Mouse (Mus musculus): ENCODE measurements around the gene Sele.
"Not testable (repeated sequence)": the region's sequence is repeated elsewhere in the genome, so short reads cannot be mapped to it uniquely, and the experiment has no call there.

Sele gene

DNA sequence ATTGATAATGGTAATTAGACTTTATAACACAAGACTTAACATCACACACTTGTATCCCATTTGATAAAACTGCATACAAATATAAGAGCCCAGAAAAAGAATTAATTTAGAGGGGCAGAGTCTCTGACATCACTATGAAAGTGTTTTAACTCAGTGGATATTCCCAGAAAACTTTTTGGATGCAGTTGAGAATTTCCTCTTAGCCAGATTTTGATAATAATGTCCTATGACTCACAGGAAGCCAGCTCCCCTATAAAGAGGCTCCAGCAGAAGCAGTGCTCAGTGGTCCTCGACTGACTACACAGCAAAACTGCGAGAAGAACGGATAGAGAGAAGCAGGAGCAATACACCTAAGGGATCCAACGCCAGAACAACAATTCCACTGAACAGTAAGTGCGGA, at the start of gene Sele:
TSS of gene Sele (plus strand) at position 301 of the 400 bp plus-strand sequence.
- no peak for DNase-seq (ENCODE audit: extremely low read depth, low read depth, low spot score)

DNA sequence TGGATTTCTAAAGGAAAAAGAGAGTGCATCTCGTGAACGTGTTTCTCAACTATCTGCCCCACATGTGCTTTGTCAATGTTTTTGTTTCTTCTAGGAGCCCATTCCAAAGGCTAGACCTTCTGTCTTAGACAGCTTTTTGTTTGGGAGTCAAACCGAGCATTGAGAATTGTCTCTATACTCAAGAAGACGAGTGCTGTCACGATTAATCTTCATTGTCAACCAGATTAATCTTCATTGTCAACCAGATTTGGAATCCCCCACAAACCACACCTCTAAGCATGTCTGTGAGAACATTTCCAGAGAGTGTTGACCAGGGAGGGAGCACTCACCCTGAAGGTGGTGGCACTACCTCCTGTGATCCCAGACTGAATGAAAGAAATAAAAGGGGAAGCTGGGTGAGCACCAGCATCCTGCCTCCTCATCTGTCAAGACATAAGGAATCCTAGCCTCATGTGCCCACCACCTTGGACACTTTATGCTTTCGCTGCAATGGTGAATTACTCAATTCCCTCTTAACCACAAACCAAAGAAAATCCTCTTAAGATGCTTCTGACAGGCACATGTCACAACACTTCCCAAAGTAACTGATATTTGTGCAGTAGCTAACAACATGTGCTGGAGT, 46.1 kb upstream of the Sele start:
- DNase-seq (ENCODE audit: extremely low read depth, low read depth, low spot score), result no peak

GRCm38 (mm10) chr1:164004311-164004710, 43.7 kb upstream of the Sele start:
- DNase-seq (ENCODE audit: extremely low read depth, low read depth, low spot score), result no peak

DNA sequence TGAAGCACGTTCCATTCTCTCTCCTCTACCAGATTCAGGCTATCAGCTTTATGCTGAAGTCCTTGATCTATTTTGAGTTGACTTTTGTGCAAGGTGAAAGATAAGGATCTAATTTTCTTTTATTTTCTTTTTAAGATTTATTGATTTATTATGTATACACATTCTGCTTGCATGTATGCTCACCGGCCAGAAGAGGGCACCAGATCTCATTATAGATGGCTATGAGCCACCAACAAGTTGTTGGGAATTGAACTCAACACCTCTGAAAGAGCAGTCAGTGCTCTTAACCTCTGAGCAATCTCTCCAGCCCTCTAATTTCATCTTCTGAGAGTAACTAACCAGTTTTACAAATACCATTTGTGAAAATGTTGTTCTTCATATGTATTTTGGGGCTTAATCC, 38.8 kb upstream of the Sele start:
- DNase-seq (ENCODE audit: extremely low read depth, low read depth, low spot score), result no peak

DNA sequence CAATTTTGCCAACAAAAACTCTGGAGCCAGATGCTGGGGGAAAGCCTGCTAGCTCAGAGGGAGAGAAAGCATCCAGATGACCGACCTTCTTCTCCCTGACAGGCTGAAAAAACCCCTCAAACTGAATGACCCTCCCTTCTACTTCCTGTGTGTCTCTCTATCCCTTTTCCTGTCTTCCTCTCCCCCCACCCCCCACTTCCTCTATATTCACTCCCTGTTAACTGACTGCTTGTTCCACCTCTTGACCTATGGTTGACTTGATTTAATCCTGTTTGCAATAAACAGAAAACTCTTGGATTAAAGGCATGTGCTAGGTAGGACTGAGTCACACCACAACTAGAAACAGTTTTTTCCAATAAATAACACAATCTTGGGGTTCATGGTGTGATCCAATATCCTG, 33.4 kb upstream of the Sele start:
- no peak for DNase-seq (ENCODE audit: extremely low read depth, low read depth, low spot score)

DNA sequence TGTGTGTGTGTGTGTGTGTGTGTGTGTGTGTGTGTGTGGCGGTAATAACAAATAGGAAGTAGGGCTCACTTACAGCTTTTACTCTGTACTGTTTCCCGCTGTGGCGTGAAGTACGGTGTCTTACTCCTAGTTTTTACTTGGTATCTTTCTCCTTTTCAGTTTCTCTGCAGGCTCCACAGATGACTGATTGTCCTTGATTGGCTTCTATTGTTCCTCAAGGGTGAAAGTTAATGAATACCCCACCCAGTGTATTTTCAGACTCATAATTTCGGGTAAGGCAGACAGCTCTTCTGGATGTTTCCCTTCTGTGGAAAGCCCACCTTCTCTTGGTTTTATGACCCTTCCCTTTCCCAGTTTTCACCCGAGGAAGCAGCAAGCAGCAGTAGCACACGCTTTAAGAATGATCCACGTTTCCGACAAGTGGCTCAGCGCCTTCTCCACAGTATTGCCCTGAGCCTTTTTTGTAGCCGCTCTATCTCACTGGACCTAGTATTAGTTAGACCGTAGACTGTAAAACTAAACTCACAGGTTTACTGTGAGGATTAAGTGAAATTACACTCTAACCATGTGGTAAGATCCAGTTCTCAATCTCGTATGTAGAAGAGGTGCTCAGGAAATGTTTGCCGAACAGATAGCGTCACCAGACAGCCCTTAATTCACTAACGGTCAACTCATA, 29.7 kb upstream of the Sele start:
- no peak for DNase-seq (ENCODE audit: extremely low read depth, low read depth, low spot score)

DNA sequence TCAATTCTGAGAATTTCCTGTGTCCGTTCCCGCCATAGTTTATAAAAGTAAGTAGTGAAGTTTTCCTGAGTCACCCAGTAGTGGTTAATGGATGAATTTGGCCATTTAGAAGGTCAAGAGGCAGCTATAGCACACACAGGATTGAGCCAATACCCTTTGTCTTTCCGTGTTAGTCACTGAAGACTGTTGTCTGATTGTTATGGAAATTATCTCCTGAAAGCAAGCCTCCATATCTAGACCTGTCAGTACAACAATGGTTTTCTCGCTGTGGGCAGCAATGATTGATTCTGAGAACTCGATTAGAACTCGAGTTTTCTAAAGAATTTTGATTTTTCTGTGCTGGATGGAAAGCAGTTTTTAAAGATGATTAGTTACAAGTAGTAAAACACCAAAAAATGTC, 28.2 kb upstream of the Sele start:
- no peak for DNase-seq (ENCODE audit: extremely low read depth, low read depth, low spot score)

GRCm38 (mm10) chr1:164020746-164021145, 27.3 kb upstream of the Sele start:
- DNase-seq (ENCODE audit: extremely low read depth, low read depth, low spot score), result not testable (repeated sequence)

GRCm38 (mm10) chr1:164022106-164022505, 25.9 kb upstream of the Sele start:
- not testable (repeated sequence) for DNase-seq (ENCODE audit: extremely low read depth, low read depth, low spot score)

GRCm38 (mm10) chr1:164025685-164026084, 22.3 kb upstream of the Sele start:
- DNase-seq (ENCODE audit: extremely low read depth, low read depth, low spot score), result no peak

GRCm38 (mm10) chr1:164027416-164027815, 20.6 kb upstream of the Sele start:
- no peak for DNase-seq (ENCODE audit: extremely low read depth, low read depth, low spot score)

- no peak for DNase-seq (ENCODE audit: extremely low read depth, low read depth, low spot score)
These were observed 7.5 kb upstream of the Sele start for GRCm38 (mm10) chr1:164040385-164041135.

- DNase-seq (ENCODE audit: extremely low read depth, low read depth, low spot score), result no peak
These were observed 4.5 kb upstream of the Sele start for GRCm38 (mm10) chr1:164043549-164043948.

DNA sequence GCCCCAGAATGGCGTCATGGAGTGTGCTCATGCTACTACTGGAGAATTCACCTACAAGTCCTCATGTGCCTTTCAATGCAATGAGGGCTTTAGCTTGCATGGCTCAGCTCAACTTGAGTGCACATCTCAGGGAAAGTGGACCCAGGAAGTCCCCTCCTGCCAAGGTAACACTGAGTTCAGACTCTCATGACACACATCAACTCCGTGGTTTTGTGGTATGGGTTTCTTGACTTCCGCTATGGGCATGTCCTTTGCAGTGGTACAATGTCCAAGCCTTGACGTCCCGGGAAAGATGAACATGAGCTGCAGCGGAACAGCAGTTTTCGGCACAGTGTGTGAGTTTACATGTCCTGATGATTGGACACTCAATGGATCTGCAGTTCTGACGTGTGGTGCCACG, 5.5 kb downstream of the Sele start:
- no peak for DNase-seq (ENCODE audit: extremely low read depth, low read depth, low spot score)

GRCm38 (mm10) chr1:164054800-164055199, 6.8 kb downstream of the Sele start:
- DNase-seq (ENCODE audit: extremely low read depth, low read depth, low spot score), result no peak

DNA sequence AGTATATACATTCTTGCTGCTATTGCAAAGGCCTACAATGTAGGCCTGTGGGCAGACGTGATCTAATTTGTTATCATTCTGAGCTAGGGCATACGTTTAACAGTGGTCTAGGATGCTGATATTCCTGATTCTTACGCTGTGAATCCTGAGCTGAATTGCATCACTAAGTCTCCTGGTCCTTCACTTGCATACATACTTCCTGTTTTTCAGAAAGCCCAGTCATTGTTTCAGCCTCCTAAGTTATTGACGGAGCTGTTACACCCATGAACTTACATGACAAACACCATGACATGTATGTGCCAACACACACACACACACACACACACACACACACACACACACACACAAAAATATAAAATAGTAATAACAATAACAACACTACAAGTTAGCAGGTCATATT, 12.0 kb downstream of the Sele start:
- DNase-seq (ENCODE audit: extremely low read depth, low read depth, low spot score), result no peak

DNA sequence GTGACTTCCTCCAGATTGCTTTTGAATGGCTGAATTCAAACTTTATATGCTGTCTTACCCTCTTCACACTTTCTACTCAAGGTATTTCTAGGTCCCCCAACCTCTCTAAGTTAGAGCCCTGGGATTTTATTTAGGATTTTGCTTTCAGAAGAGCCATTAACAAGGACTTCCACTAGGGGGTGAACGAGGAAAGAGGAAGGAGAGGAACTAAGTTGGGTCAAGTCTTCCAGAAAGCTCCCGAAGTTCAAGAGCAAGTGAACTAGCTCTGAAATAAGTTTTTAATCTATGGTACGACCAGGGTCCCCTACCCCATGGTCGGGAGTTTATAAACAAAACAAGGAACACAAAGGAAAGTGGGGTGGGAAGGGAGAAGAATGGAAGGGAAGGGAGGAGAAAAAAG, 13.2 kb downstream of the Sele start:
- no peak for DNase-seq (ENCODE audit: extremely low read depth, low read depth, low spot score)

DNA sequence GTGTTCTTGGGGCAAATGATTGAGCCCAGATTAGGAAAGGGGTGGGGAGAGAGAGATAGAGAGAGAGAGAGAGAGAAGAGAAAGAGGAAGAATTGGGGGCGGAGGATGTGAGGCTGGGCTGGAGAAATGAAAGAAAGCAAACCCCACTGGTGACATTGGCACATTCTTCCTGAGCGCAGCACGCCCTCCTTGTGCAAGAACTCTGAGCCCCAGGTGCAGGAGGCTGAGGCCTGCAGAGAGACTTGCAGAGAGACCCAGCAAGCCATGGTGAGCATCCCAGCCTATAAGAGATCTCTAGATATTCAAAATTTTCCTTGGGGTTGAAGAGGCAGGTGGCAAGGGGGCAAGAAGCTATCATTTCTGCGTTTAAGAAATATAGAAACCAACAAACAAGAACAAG, 13.9 kb downstream of the Sele start, which contains the start of gene Sell:
TSS of gene Sell (plus strand) at position 58 of the 400 bp plus-strand sequence.
- DNase-seq (ENCODE audit: extremely low read depth, low read depth, low spot score), result no peak

DNA sequence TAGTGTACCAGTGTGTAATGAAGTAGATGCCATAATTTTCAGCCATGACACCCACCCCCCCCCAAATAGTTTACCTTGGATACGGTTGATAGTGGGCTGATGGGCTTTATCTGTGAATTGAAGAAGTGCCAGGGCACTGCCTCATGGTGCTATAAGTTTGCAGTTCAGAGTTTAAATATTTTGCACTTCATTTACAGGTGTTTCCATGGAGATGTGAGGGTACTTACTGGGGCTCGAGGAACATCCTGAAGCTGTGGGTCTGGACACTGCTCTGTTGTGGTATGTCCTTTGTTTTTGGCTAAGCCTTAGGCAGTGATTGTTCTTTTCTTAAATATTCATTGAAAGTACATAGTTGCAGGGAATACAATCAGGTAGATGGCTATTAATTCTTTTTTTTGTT, 14.8 kb downstream of the Sele start:
- no peak for DNase-seq (ENCODE audit: extremely low read depth, low read depth, low spot score)

- DNase-seq (ENCODE audit: extremely low read depth, low read depth, low spot score), result no peak
These were observed 15.7 kb downstream of the Sele start for GRCm38 (mm10) chr1:164063745-164064144.

DNA sequence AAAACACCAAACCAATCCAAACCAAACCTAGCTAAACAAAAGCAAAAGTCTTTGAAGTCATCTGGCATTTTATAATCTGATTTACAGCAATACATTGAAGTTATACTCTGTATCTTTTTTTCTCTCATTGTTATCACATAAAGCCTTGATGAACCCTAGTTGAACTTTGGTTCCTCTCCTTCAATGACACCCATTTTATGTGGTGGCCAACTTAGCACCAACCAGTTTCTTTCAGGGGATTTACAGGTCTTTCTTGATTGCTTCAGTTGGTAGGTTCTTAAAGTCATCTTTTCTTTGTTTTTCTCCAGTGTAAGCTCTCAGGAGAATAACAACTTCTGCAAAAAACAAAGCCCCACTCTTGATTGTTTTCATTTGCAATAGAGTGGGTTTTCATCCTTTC, 21.2 kb downstream of the Sele start:
- DNase-seq (ENCODE audit: extremely low read depth, low read depth, low spot score), result no peak

- DNase-seq (ENCODE audit: extremely low read depth, low read depth, low spot score), result no peak
These were observed 22.4 kb downstream of the Sele start for GRCm38 (mm10) chr1:164070461-164070860.

Measured in fat pad, adult 2 months (tissue).